Mouse (Mus musculus) ES-E14 (cell line): ENCODE results near the gene Wee1.
"Not testable (repeated sequence)": the region's sequence is repeated elsewhere in the genome, so short reads cannot be mapped to it uniquely, and the experiment has no call there.

Experiments
- HCFC1 ChIP-seq: IDR thresholded peaks from 2 replicates; pipeline ENCODE4 v1.6.1; 2012; ENCODE audit warnings: low read length, inconsistent platforms, borderline replicate concordance; ENCODE audit not compliant: insufficient read depth
- ZNF384 ChIP-seq: IDR thresholded peaks from 2 replicates; pipeline ENCODE4 v1.6.1; 2012; ENCODE audit warnings: low read depth, low read length, inconsistent platforms

DNA sequence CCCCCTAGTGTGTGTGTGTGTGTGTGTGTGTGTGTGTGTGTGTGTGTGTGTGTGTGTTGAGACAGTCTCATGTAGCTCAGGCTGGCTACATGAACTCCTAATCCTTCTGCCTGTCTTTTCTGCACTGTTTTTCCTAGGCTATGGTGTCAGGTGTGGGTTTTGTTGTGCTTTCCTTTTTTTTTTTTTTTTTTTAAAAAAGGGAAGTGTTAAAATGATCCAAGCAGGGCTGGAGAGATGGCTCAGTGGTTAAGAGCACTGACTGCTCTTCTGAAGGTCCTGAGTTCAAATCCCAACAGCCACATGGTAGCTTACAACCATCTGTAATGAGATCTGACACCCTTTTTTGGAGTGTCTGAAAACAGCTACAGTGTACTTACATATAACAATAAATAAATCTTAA is 38.3 kb downstream of the Wee1 start:
- TF ChIP-seq HCFC1, ZNF384: not testable (repeated sequence)
